Mouse (Mus musculus): ENCODE results near the gene Gbf1.
"Not testable (repeated sequence)": the region's sequence is repeated elsewhere in the genome, so short reads cannot be mapped to it uniquely, and the experiment has no call there.

Gbf1 gene

GRCm38 (mm10) chr19:46152127-46152803, at the start of gene Gbf1:
Gene Gbf1 (plus strand): TSS chr19:46152509.
- peak; percentile 100 for DNase-seq (ENCODE audit: low read depth, low spot score)

DNA sequence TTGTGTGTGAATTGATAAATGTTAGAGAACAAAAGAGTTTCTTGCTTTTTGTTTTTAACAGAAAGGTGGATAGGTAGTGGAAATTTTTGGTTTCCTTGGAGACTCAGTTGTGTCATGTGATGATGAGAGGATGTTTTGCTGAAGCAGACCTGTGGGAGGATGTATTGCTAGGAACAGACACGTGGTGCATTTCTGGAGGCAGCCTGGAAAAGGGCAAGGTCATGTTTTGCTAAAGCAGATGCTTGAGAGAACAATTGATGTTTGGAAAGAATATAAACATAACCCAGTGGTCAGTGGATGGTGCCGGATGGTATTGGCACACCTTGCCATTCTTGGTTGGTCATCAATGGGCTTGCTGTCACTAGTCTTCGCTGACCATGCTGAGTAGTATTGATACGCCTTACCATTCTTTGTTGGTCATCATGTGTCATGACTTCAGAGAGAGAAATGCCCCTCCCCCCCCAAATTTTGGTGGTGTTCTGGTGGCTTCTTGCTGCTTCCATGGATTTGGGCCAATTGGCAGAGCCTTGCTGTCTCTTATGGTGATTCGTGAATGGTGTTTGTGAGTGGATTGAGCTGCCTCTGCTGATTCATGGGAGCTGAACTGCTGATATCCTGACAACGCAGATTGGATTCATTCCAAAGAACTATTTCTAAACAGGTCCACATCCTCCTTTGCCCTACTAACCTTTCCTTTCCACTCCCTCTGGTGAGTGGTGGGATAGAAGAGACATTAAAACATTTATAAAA, 48.7 kb upstream of the Gbf1 start:
- no peak for DNase-seq (ENCODE audit: low read depth, low spot score)

- DNase-seq (ENCODE audit: low read depth, low spot score): no peak
Observed at GRCm38 (mm10) chr19:46104187-46104557, 48.1 kb upstream of the Gbf1 start.

- no peak for DNase-seq (ENCODE audit: low read depth, low spot score)
Observed at GRCm38 (mm10) chr19:46110214-46110613, 42.1 kb upstream of the Gbf1 start.

DNA sequence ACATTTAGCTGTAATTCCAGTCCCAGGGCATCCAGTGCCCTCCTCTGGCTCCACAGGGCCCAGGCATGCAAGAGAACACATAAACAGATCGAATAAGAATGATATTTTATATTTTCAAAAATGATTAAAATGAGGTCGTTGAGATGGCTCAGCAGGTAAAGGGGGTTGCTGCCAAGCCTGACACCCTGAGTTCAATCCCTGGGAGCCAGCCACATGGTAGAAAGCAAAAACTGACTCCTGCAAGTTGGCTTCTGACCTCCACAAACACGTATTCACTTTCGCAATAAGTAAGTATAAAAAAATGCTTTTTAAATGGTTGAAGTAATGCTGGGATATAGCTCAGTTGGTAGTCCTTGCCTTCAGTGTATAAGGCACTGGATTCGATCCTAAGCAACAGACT, 41.5 kb upstream of the Gbf1 start:
- no peak for DNase-seq (ENCODE audit: low read depth, low spot score)

DNA sequence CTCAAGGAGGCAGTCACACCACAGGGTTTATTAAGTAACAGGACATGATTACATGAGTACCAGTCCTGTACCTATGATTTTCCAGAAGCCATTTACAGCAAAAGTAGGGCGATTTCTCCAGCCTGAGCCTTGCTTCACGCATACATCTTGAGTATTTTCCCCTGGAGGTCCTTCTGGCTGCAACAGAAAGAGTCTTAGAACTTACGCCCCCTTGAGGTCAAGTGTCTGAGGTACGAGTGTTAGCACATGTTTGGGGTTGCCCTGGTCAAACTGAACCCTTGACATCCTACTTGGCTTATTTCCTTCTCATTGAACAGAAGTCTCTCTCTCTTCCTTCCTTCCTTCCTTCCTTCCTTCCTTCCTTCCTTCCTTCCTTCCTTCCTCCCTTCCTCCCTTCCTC, 37.7 kb upstream of the Gbf1 start:
- DNase-seq (ENCODE audit: low read depth, low spot score): no peak

DNA sequence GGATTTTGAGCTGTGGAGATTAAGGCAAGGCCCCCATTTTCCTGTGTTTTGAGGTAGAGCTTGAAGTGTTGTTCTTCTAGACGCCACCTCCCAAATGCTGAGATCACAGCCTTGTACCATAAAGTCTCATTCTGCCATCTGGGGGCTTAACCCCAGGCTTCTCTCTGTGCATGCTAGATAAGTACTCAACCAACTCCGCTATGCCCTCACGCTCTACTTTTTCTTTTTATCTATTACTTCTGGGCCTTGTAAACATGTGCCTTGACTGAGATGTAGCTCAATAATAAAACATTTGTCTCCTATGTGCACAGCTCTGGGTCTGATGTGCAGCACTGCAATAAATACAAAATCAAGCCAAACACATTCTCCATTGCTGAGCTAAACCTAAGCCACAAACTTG, 32.9 kb upstream of the Gbf1 start:
- no peak for DNase-seq (ENCODE audit: low read depth, low spot score)

- DNase-seq (ENCODE audit: low read depth, low spot score): no peak
Observed at GRCm38 (mm10) chr19:46120872-46121271, 31.4 kb upstream of the Gbf1 start.

- no peak for DNase-seq (ENCODE audit: low read depth, low spot score)
Observed at GRCm38 (mm10) chr19:46123876-46124275, 28.4 kb upstream of the Gbf1 start.

DNA sequence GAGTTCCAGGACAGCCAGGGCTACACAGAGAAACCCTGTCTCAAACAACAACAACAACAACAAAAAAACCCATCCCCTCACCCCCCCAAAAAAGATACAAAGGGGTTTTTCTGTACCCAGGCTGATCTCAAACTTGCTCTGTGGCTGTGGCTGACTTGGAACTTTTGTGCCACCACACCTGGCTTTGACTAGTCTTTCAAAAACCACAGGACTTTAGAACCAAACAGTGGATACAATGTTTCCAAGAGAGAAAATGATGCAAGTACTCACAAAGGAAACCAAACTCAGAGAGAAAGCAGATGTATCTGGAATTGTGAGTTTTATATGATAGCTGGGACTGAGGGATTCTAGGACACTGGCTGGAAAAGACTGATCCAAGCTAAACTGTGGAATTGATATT, 27.7 kb upstream of the Gbf1 start:
- no peak for DNase-seq (ENCODE audit: low read depth, low spot score)

- DNase-seq (ENCODE audit: low read depth, low spot score): no peak
Observed at GRCm38 (mm10) chr19:46126301-46126700, 26.0 kb upstream of the Gbf1 start.

DNA sequence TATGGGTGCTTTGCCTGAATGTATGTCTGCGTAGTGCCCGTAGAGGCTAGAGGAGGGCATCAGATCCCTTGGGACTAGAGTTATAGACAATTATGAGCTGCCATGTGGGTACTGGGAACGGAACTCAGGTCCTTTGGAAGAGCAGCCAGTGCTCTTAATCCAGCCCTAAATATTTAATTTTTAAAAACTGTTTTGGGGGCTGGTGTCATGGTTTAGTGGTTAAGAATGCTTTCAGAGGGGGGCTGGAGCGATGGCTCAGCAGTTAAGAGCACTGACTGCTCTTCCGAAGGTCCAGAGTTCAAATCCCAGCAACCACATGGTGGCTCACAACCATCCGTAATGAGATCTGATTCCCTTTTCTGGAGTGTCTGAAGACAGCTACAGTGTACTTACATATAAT, 22.6 kb upstream of the Gbf1 start:
- DNase-seq (ENCODE audit: low read depth, low spot score): not testable (repeated sequence)

DNA sequence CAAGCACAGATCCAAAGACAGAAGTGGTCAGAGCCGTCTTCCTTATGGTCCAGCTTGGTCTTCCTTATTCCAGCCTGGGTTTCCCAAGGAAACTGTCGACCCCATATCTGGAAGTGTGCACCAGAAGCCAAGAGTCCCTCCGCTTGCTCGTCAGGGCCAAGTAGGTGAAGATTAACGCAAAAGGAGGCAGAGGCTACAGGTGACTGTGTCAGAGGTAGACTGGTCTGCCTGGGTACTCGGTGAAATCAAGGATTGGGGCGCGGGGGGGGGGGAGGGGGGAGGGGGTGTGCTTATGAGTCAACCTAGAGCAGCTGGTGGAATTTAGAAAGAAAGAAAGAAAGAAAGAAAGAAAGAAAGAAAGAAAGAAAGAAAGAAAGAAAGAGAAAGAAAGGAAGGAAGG, 21.0 kb upstream of the Gbf1 start:
- no peak for DNase-seq (ENCODE audit: low read depth, low spot score)

DNA sequence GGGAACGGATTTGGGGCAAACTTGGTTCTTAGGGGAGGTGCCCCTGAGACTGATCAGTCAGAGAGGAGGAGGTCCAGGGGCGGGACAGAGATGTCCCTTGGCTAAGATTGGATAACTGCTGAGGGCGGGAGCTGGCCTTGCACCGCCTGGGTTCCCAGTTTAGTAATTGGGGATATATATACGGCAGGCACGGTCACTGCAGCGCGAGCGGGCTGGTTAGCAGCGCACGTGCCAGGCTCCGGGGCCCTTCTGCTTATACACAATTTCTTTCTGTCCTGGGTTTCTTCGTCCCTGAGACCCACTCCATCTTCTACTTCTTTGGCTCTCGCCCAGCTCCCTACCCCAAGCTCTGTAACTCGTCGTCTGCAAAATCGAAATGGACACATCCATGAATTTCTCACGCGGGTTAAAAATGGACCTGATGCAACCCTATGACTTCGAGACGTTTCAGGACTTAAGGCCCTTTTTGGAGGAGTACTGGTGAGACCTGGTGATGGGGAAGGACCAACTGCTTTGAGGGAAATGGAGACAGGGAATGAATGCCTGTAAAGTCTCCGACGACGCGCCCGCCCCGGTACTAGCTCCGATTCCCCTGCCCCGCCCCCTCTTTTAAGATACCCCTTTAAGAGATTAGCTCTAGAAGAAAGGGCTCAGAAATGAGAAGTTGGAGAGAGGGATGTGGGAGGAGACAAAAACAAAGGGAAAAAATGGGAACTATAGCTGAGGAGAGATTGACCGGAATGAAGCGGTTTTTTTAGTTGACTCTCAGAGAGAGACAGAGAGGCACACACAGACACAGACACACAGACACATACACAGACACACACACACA, 20.4 kb upstream of the Gbf1 start, which contains the start of gene Elovl3:
Gene Elovl3, plus strand, starts transcription at position 204 of the 832 bp plus-strand sequence.
- DNase-seq (ENCODE audit: low read depth, low spot score): peak; percentile 16

DNA sequence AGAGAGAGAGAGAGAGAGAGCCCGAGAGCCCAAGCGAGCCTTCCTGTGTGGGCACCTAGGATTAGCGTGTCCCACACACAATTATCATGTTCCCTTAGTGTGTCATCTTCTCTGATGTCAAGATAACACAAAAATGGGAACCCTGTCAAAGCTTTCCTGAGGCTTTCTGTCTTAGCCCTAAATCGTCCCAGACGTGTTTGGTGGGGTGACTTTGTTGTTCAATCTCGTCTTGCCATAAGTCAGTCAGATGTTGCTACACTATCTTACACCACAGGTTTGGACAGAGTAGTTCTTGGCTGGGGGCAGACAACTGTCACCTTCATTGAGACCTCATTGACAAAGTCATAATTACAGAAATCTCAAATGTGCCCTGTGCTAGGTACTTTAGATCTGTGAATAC, 19.7 kb upstream of the Gbf1 start:
- DNase-seq (ENCODE audit: low read depth, low spot score): no peak

DNA sequence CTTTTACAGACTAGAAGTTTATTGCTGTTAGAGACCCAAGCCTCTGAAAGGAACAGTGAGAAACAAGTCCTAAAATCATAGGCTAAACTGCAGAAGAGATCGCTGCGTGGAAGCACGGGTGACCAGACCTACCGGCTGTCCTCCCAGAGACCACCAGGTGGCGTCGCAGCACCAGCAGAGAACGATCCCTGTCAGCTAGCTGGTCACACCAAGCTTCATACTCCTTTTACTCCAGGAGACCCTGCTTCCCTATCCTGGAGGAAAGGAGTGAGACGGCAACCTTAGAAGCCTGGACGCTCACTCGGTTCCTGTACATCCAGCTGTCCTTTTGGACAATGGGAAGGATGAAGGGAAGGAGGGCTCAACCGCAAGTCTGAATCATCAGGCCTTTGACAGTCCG, 17.0 kb upstream of the Gbf1 start:
- peak; percentile 92 for DNase-seq (ENCODE audit: low read depth, low spot score)

DNA sequence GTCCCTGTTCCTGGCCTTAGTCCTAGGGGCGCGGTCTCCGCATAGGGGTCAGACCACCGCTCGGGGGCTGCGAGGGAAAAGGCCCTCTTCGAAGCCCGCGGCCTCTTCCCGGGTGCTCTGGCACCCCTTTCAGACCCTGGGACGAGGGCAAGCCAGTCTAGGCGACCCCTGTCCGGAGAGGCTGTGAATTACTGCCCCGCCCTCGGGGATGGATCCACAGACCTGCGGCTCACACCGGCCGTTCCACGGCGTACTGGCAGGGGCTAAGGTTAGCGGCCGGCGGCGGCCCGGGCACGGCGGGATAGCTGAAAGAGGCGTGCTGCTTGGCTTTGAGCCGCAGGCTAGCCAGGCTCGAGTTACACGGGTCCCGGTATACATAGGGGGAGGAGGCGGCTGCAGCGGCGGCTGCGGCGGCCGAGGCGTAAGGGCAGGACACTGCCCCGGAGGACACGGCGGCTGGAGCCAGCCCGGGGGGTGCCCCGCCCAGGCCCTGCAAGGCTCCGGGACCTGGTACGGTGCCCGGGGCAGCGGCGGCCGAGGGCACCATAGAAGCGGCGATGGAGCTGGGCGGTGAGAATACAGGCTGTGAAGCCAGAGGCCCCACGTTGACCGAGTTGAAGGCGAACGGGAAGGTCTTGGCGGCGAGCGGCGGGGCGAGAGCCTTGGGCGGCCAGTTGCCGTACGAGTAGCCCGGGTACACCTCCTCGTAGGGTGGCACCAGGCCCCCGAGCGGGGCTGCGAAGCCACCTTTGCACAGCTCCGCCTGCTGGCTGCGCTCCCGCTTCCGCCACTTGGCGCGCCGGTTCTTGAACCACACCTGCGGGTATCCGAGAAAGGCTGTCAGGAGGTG, 16.3 kb upstream of the Gbf1 start:
- peak; percentile 55 for DNase-seq (ENCODE audit: low read depth, low spot score)

GRCm38 (mm10) chr19:46136639-46137580, 15.4 kb upstream of the Gbf1 start:
- peak; percentile 51 for DNase-seq (ENCODE audit: low read depth, low spot score)

- DNase-seq (ENCODE audit: low read depth, low spot score): no peak
Observed at GRCm38 (mm10) chr19:46140324-46140723, 12.0 kb upstream of the Gbf1 start.

- no peak for DNase-seq (ENCODE audit: low read depth, low spot score)
Observed at GRCm38 (mm10) chr19:46141091-46141490, 11.2 kb upstream of the Gbf1 start.
